Mouse (Mus musculus): ENCODE results near the gene Agap1.

DNA sequence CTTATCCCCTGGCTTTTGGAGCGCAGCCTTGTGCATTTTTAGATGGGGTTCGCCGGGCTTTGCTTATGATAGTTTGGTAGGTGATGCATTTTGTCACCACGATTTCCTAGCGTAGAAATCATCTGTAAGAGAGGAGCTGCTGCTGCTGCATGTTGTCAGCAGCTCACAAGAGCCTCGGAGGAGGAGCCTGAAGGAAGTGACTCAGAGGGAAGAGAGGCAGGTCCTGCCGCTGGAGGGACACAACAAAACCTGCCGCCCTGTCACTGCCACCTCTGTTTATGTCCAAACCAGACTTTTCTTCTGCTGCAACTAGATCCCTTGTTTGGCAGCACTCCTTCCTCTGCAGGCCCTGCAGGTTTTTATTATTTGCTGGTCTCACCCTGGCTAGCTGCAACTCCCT is 8.5 kb downstream of the Agap1 start:
- TF ChIP-seq CTCF (IDR thresholded peaks at IDR 0.05; ENCODE audit: borderline replicate concordance, extremely low read depth, insufficient read depth, insufficient read length) (no peak), POLR2A (IDR thresholded peaks at IDR 0.05; ENCODE audit: borderline replicate concordance, extremely low read depth, insufficient read depth, insufficient read length, poor library complexity, severe bottlenecking) (no peak)

Measured in brain, embryonic 14.5 days (tissue).